Mouse (Mus musculus) CD4-positive, CD25-positive, alpha-beta regulatory T cell, adult 2 months (primary cell): ENCODE data around the gene Ehmt2.
A peak's percentile ranks its signal among the peaks of the same experiment; 100 is the strongest.
"Not testable (repeated sequence)": the region's sequence is repeated elsewhere in the genome, so short reads cannot be mapped to it uniquely, and the experiment has no call there.

Experiments
- DNase-seq: peaks from one replicate; pipeline ENCODE4 v3.0.0-alpha.2; 2012; ENCODE audit warnings: low read depth, low spot score

Gene Ehmt2

DNA sequence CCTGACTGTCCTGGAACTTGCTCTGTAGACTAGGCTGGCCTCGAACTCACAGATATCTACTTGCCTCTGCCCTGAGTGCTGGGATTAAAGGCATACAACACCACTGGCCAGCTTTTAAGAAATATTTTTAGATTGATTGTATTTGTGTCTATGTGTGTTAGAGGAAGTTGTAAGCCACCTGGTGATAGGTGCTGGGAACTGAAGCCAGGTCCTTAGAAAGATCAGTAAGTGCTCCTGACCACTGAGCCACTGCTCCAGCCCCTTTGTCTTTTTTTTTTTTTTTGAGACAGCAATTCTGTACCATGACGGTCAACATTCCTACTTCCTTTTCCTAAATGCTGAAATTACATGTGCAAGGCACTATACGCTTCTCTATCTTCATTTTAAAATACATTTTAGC, 55.0 kb downstream of the Ehmt2 start:
- no peak for DNase-seq

DNA sequence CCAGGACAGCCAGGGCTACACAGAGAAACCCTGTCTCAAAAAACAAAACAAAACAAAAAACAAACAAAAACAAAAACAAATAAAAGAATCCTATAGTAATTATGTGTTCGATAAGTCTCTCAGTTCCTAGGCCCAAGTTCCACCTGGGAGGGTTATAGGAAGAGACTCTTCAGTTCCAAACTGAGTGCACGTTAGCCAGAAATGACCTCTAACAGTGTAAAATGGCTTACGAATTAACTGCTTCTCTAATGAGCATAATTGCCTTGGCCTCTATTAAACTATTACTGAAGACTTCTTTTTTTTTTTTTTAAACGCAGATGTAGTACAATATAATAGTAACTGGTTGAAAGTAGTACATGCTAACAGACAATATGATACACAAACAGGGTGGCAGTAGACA, 55.6 kb downstream of the Ehmt2 start:
- DNase-seq = no peak

DNA sequence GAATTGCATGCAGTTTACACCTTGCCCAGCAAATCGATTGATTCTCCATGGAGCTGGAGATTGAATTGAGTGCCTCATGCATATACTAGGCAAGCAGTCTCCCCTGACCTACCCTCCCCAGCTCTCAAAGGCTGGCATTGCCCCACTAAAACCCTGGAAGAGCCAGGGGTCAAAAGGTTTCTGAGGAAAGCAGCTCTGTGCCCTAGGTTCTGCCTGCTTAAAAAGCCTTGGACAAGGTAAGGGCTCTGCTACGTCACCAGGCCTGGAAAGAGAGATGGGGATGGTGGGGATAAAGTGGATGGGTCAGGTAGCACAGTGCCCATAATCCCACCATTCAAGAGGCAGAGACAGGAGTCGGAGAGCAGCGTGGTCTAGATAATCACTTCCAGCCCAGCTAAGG, 56.6 kb downstream of the Ehmt2 start:
- no peak for DNase-seq

DNA sequence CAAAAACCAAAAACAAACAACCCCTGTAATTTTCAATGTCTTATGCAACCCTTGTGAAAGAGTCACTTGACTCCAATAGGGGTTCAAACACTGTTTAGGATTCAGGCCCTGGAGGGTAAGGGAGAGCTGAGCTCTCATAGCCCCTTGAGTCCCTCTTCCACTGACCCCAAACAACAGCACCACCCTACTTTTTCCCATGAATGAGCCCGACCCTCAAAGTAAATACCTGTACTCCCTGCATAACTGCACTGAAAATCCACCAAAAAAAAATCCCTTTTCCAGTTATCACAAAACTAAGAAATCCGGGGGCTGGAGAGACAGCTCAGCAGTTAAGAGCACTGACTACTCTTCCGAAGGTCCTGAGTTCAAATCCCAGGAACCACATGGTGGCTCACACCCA, 57.6 kb downstream of the Ehmt2 start:
- no peak for DNase-seq

DNA sequence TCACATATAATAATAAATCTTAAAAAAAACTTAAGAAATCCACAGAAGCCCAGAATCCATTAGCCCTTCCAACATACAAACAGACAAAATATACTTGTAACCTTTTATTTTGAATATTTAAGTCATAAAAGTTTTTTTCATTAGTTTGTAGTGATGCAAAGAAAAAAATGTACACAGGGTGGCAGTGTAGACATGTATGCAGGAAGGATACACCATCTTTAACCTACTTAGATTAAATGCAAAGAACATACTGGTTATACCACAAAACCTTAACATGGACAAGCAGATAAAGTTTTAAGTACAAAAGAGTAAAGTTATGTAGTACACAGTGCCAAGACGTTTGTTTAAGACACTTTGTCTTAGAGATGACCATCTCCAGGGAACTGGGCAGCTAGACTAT, 58.1 kb downstream of the Ehmt2 start:
- peak; percentile 69 for DNase-seq

DNA sequence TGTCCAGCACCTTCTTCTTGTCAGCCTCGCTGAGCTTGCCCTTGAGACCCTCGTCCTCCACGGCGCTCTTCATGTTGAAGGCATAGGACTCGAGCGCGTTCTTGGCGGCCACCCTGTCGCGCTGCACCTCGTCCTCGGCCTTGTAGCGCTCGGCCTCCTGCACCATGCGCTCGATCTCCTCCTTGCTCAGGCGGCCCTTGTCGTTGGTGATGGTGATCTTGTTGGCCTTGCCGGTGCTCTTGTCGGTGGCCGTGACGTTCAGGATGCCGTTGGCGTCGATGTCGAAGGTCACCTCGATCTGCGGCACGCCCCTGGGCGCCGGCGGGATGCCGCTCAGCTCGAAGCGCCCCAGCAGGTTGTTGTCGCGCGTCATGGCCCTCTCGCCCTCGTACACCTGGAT, 59.0 kb downstream of the Ehmt2 start:
- DNase-seq = not testable (repeated sequence)

DNA sequence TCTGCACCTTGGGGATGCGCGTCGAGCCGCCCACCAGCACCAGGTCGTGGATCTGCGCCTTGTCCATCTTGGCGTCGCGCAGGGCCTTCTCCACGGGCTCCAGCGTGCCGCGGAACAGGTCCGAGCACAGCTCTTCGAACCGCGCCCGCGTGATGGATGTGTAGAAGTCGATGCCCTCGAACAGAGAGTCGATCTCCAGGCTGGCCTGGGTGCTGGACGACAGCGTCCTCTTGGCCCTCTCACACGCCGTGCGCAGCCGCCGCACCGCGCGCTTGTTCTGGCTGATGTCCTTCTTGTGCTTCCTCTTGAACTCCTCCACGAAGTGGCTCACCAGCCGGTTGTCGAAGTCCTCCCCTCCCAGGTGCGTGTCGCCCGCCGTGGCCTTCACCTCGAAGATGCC, 59.7 kb downstream of the Ehmt2 start:
- DNase-seq = not testable (repeated sequence)

DNA sequence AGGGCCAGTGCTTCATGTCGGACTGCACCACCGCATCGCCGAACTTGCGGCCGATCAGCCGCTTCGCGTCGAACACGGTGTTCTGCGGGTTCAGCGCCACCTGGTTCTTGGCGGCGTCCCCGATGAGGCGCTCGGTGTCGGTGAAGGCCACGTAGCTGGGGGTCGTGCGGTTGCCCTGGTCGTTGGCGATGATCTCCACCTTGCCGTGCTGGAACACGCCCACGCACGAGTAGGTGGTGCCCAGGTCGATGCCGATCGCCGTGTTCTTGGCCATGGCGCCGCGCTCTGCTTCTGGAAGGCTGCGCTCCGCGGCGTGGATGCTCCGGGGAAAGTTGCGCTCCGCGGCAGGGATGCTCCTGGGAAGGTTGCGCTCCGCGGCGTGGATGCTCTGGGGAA, 60.5 kb downstream of the Ehmt2 start:
- not testable (repeated sequence) for DNase-seq

DNA sequence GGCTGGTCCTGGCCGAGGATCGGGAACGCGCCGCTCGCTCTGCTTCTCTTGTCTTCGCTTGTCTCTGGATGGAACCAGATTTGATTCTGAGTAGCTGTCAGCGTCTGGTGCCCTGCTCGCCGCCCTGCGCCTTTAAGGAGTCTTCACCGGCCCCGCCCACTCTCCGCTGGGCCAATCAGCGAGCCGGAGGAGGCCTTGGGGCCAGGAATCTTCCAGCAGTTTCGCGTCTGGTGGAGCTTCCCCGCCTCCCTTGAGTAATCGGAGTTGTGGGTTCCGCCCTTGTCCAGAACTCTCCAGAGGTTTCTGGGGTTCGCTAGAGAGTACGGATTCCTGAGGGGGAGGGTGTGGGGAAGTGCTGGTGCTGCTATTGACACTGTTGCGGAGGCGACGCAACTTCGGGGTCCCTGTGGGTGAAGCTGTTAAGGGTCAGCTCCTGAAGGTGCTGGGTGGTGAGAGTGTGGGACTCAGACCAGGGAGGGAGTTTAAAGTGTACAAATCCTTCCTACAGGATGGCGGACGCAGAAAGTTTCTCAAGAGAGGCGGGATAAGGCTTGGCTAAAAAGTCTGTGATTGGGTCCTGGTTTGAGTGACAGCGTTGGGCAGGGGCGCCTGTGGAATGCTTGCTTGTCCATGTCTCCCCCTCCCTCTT, 61.0 kb downstream of the Ehmt2 start, which contains the start of gene Hspa1b:
Hspa1b (minus strand) TSS at position 109 of the 649 bp plus-strand sequence.
- peak; percentile 82 for DNase-seq

DNA sequence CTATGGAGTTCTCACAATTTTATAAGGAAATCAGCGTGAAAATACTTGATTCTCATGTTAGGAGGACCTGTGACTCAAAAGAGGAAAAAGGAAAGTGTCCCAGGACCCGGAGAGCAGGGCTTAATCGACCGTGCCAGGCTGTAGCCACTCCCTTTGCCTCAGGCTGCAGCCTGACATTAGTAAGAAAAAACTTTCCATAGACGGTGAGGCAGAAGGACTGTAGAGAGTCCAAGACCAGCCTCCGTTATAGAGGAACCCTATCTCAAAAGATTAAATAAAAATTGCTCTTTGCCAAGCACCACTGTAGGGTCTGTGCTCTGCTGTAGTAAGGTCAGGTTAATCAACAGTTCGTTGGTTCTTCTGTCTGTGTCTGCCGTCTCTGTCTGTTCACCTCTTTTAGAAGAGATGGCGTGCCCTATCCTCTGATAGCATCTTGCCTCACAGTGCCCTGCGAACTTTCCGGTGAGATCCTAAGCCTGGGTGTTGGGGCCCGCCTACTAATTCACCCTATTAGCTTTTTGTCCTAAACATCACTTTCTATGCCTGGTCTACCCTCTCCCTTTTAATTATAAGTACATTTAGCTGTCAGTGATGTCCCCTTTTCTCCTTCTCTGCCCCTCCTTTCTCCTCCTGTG, 61.7 kb downstream of the Ehmt2 start:
- DNase-seq = peak; percentile 53

DNA sequence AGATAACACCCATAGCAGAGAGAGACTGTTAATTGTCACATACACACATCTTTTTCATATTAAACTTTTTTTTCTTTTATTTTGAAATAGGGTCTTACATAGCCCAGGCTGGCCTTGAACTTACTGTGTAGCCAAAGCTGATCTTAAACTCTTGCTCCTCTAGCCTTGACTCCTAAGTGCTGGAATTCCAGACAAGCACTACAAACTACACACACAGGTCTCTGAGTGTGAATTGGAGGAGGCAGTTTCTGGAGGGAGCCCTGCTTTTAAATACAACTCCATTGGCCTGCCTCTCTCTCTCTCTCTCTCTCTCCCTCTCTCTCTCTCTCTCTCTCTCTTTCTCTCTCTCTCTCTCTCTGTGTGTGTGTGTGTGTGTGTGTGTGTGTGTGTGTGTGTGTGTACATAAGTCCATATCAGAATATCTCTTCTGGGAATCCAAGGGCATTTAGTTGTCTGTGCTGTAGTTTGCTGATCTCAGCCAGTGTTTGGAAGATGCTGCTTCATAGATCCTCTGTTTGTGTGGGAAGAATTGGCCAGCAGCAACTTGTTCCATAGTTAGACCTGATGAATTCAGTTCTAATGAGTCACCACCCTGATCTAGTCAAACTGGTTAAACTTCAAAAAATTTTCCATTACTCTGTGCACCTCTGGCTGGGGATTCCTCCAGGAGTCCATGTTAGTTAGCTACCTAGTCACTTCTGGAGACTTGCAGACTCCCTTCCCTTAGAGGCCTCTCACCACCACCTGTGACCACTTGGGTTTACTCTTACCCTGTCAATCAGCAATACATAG, 62.6 kb downstream of the Ehmt2 start:
- DNase-seq = no peak

DNA sequence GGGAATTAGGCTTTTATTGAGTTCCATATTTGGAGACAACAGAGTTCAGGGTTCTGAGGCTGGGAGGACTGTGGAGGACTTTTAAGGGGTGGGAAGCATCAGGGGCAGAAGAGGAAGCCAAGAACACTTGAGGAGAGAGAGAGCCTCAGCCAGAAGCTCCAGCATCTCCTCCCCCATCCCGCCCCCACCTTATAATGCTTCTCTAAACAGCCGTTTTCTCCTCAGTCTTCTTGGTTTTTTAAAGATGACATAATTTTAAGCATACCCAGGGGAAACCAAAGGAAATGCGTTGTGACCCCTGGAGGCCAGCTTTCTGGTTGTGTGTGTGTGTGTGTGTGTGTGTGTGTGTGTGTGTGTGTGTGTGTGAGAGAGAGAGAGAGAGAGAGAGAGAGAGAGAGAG, 63.9 kb downstream of the Ehmt2 start:
- no peak for DNase-seq

DNA sequence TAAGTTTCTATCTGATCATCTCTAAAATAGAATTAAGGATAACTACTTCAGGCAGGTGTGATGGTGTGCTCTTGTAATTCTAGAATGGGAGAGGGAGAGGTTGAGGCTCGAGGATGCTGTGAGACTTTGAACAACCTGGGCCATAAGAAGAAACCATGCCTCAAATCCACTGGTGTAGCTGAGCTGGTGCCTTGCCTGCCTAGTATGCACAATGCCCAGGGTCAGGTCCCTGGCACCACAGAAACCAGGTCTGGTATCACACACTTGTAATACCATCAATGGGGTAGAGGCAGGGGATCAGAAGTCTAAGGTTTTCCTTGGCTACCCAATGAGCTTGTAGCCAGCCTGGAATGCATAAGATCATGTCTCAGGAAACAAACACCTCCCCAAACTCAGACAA, 64.6 kb downstream of the Ehmt2 start:
- DNase-seq = no peak
